Mouse (Mus musculus) embryonic facial prominence, embryonic 10.5 days (tissue): Measurements from ENCODE around the gene Psenen. TPM values are rescaled to one million over a fixed set of nuclear protein-coding genes. Genes with fewer than 3 reads are reported as not detected.
A peak's percentile ranks its signal among the peaks of the same experiment; 100 is the strongest.

Experiments
- DNase-seq: peaks from one replicate; pipeline ENCODE4 v3.0.0-alpha.2; 2017; ENCODE audit warnings: low spot score
- H3K27ac ChIP-seq: fragments of 300-500 bp; sonication (generic); replicated peaks from 2 replicates; pipeline ENCODE4 v1.5.1; 2016; ENCODE audit warnings: mild to moderate bottlenecking
- H3K27me3 ChIP-seq: fragments of 300-500 bp; sonication (generic); replicated peaks from 2 replicates; pipeline ENCODE4 v1.6.1; 2016; ENCODE audit warnings: low read depth, mild to moderate bottlenecking; ENCODE audit not compliant: poor library complexity, severe bottlenecking
- H3K36me3 ChIP-seq: fragments of 300-500 bp; sonication (generic); replicated peaks from 2 replicates; pipeline ENCODE4 v1.6.1; 2016; ENCODE audit warnings: mild to moderate bottlenecking, moderate library complexity
- H3K4me1 ChIP-seq: fragments of 300-500 bp; sonication (generic); 2 replicates; pipeline ENCODE4 v1.6.1; 2016
- H3K4me3 ChIP-seq: fragments of 300-500 bp; sonication (generic); 2 replicates; pipeline ENCODE4 v1.5.1; 2016; ENCODE audit warnings: mild to moderate bottlenecking, moderate library complexity
- H3K9me3 ChIP-seq: fragments of 300-500 bp; sonication (generic); 2 replicates; pipeline ENCODE4 v1.6.1; 2016; ENCODE audit warnings: mild to moderate bottlenecking
- WGBS: fragments of 180-500 bp; shearing (Covaris S2); methylation state at CpG from one replicate; pipeline ENCODE4 v1.1.7; 2016; 5-methylcytosine and 5-hydroxymethylcytosine counted together
- polyA plus RNA-seq: library from polyadenylated mRNA; unstranded; fragments of >200 nt; fragmentation: Nextera tagmentation; extraction: Ambion mirVana; gene quantifications from 2 replicates; pipeline ENCODE4 v1.2.1, GENCODE M21; 2016

Gene Psenen
- polyA plus RNA-seq, result 112 and 118 TPM in 2 replicates

DNA sequence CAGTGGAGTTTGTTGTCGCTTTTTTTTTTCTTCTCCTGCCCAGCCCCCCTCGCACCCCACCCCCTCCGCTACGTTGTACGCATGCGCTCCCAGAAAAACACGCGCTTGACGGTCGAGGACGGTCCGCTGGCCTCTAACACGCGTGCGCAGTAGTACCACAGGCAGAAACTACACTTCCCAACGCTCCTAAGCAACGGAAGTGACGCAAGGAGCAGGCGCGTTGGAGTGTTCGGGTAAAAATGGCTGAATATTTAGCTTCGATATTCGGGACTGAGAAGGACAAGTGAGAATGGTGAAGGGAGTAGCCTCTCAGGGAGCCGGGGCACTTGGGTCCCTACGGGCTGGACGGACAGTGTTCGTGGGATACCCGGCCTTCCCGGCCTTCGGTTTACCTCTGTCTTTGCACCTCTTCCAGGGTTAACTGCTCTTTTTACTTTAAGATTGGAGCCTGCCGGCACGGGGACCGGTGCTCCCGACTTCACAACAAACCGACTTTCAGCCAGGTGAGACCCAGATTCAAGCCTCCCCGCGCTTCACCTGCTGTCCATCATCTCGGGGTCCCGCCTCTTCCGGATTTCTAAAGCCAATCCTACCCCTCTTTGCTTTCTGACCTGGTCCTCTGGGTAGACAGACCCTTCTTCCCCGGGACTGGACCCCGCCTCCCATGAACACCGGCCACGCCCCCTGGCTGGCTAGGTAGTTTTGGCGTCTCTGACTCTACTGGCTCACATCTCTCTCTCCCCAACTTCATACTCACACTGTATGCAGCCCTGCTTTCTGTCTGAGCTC, at the start of gene Psenen, which contains the start of the genes U2af1l4 and Gm49396:
Gene Psenen (minus strand): TSS at position 511 of the 789 bp plus-strand sequence.
Gene U2af1l4 (plus strand): TSS at position 185 of the 789 bp plus-strand sequence.
Gene Gm49396 (plus strand): TSS at position 228 of the 789 bp plus-strand sequence.
- peak within 1 kb of the TSS; percentile 93 for H3K27ac ChIP-seq
- H3K9me3 ChIP-seq, result no peaks in the 10 kb centered on the region
- peaks cover 33% of the 10 kb centered on the region for H3K4me1 ChIP-seq
- H3K36me3 ChIP-seq, result peaks cover 43% of the 10 kb centered on the region
- peak; percentile 97 for DNase-seq
- no peaks in the 10 kb centered on the region for H3K27me3 ChIP-seq
- H3K4me3 ChIP-seq, result peak within 1 kb of the TSS; percentile 84
- under 1% methylated on average over 45 of the region's 45 CpGs for WGBS

DNA sequence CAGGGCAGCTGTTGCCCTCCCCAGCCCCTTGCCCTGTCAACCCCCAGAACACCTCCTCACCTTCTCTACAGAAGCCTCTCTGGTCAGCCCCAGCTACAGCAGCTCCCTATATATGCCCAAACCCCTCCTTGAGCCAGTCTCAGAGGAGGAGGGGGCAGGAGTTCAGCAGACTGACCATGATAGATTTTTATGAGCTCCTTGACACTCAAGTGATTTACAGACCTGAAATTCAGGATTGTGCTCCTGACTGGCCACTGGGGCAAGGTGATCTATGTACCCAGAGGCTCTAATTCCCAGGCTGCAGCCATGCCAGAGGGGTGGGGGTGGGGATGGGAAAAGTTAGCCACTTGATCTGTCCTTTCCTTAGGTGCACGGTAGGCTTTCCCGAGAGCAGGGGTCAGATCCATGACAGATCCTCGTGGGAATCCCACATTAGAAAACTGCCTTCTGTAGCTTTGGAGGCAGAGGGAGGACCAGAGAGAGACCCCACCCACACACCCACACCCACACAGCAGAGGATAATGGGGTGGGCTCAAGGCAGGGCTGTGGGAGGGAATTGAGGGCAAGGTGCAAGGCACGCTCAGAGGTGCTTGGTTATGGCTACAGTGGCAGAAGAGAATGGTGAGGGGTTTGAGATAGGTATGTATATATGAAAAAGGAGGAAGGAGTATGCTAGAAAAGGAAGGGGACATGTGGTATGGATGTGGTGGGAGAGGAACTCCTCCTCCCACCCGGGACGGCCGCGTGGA, 49.4 kb upstream of the Psenen start, which contains the start of gene Upk1a:
Gene Upk1a (minus strand): TSS at position 194 of the 749 bp plus-strand sequence.
- H3K9me3 ChIP-seq, result 0 out of 2 replicates have a peak, but pooled peaks cover 2% of the 10 kb centered on the region
- H3K27ac ChIP-seq, result no peak within 1 kb of the TSS
- 0 out of 2 replicates have a peak, but pooled peaks cover 5% of the 10 kb centered on the region for H3K4me1 ChIP-seq
- WGBS, result 79% methylated on average over 8 of the region's 8 CpGs
- no peak for DNase-seq
- H3K4me3 ChIP-seq, result no peak within 1 kb of the TSS
- H3K36me3 ChIP-seq, result peaks cover 32% of the 10 kb centered on the region
- no peaks in the 10 kb centered on the region for H3K27me3 ChIP-seq

DNA sequence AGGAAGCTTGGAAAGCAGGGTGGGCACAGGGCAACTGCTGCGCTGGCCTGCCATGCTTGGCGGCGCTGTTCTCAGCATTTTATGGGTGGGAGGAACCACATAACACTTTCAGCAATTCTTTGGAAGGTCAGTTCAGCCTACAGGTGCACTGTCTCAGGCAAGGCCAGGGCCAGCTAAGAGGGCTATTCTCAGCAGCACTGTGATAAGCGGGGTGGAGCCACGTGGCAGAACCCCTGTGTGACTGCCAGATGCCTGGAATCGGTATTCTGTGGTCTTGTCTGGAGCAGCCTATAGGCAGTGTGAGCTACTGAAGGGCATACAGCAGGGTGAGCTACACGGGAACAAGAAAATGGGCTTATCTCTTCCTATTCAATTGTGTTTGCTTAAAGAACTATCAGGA, 46.6 kb upstream of the Psenen start:
- H3K27me3 ChIP-seq, result no peaks in the 10 kb centered on the region
- H3K36me3 ChIP-seq, result peaks cover 4% of the 10 kb centered on the region
- H3K4me1 ChIP-seq, result 0 out of 2 replicates have a peak, but pooled peaks cover 5% of the 10 kb centered on the region
- no peak for DNase-seq
- no peak overlapping the region for H3K4me3 ChIP-seq
- H3K9me3 ChIP-seq, result no peaks in the 10 kb centered on the region
- no peak overlapping the region for H3K27ac ChIP-seq
- WGBS, result 58% methylated on average over 7 of the region's 7 CpGs

DNA sequence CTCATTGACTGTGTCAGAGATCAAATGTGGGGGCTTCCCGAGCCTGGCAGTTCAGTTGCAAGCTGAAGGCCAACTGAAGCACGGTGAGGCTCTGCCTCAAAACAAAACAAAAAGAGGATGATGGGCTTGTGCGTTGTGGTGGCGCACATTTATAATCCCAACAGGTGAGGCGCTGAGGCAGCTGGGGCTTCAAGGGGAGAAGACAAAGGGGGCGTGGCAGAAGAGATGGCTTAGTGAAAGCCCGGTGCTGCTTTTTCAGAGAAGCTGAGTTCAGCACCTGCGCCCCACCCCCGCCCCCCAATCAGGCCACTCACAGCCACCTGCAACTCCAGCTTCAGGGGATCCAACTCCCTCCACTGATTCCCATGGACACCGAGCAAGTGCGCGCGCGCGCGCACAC, 45.0 kb upstream of the Psenen start:
- Histone ChIP-seq H3K27ac (no peak overlapping the region), H3K4me3 (no peak overlapping the region; the same call in 1 of the 2 replicates), H3K27me3 (no peaks in the 10 kb centered on the region), H3K36me3 (no peaks in the 10 kb centered on the region), H3K9me3 (no peaks in the 10 kb centered on the region), H3K4me1 (0 out of 2 replicates have a peak, but pooled peaks cover 7% of the 10 kb centered on the region)
- WGBS, result 46% methylated on average over 16 of the region's 16 CpGs
- DNase-seq, result peak; percentile 13

DNA sequence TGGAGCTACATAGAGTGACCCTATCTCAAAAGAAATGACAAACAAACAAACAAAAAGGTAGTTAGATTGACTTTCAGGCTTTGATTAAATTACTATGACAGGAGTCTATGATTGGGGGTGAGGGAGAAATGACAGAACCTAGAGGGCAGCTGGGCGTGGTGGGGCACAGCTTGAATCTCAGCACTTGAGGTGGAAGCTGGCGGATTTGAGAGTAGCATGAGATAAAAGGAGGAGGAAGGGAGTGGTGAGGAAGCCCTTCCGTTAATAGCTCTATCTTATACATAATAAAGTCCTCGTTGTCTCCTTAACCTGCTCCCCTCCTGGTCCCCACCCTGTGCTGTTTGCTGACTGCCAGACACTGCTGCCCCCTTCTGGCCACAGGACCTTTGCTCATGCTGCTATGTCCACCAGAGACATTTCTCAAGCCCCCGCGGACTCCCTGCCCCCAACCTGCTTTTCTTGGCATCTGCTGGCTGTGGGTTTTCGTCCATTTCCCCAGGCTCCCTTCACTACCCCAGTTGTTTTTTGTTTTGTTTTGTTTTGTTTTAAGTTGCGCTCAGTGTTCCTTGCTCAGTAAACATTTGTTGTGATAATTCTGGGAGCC, 44.4 kb upstream of the Psenen start:
- H3K9me3 ChIP-seq, result no peaks in the 10 kb centered on the region
- no peaks in the 10 kb centered on the region for H3K27me3 ChIP-seq
- DNase-seq, result peak; percentile 71
- no peak overlapping the region; the same call in 1 of the 2 replicates for H3K4me3 ChIP-seq
- 33% methylated on average over 8 of the region's 8 CpGs for WGBS
- no peaks in the 10 kb centered on the region for H3K36me3 ChIP-seq
- no peak overlapping the region for H3K27ac ChIP-seq
- peaks cover 14% of the 10 kb centered on the region for H3K4me1 ChIP-seq

DNA sequence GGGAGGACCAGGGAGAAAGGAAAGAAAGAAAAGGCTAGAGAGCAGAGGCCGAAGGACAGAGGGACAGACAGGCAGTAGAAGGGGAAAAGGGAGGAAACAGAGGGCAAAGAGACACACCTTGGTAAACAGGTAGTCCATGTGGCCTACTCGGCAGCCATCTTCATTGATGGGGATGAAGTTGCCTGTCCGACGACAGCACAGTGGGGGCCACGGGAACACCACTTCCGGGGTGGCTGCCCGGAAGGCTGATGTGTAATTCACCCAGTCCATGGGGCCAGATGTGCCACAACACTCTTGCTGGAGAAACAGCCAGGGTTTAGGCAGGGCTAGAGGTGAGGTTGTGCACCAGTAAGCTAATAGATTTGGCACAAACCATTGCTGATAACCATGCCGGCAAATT, 41.5 kb upstream of the Psenen start:
- 0 out of 2 replicates have a peak overlapping the region, but pooled peaks have one; percentile 8 for H3K27ac ChIP-seq
- no peak for DNase-seq
- no peaks in the 10 kb centered on the region for H3K36me3 ChIP-seq
- H3K9me3 ChIP-seq, result no peaks in the 10 kb centered on the region
- WGBS, result 90% methylated on average over 8 of the region's 8 CpGs
- peaks cover 20% of the 10 kb centered on the region for H3K4me1 ChIP-seq
- H3K27me3 ChIP-seq, result no peaks in the 10 kb centered on the region
- no peak overlapping the region for H3K4me3 ChIP-seq

DNA sequence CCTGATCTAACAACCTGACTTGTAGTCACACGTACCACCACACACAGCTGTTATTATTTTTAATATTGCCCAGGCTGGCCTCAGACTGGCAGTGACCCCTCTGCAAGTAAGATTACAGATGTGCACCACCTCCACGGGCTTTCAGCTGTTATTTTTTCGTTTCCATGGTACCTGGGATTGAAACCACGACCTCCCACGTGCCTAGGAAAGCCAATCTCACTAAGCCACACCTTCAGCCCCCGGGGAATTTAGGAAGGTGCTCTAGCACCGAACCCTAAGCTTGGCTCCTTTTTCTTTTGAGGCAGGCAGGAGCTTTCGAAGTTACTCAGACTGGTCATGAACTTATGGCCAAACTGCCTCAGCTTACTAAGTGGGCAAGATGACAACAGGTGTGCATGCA, 41.0 kb upstream of the Psenen start:
- Histone ChIP-seq H3K4me3 (no peak overlapping the region), H3K9me3 (no peaks in the 10 kb centered on the region), H3K27me3 (no peaks in the 10 kb centered on the region), H3K36me3 (no peaks in the 10 kb centered on the region), H3K27ac (0 out of 2 replicates have a peak overlapping the region, but pooled peaks have one; percentile 8), H3K4me1 (peaks cover 23% of the 10 kb centered on the region)
- no peak for DNase-seq
- 54% methylated on average over 8 of the region's 8 CpGs for WGBS

DNA sequence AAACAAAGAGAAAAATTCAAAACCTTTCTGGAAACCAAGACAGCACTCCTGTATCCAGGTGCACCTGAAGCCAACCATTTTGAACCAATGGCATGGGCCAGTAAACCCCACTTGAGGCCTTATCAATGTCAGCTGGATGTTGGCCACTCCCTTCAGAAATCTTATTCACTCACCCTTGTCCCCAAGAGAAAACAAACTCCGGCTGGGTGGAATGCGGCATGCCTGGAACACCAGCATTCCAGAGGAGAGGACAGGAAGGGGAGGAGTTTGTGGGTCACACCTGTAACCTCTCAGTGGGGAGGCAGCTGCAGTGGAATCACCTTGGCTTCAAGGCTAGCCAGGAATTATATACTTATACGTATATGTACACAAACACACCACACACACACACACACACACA, 39.2 kb upstream of the Psenen start:
- Histone ChIP-seq H3K27ac (no peak overlapping the region; the same call in 1 of the 2 replicates), H3K9me3 (no peaks in the 10 kb centered on the region), H3K27me3 (no peaks in the 10 kb centered on the region), H3K4me1 (peaks cover 18% of the 10 kb centered on the region), H3K4me3 (no peak overlapping the region), H3K36me3 (no peaks in the 10 kb centered on the region)
- WGBS, result 42% methylated on average over 3 of the region's 3 CpGs
- peak; percentile 62 for DNase-seq

DNA sequence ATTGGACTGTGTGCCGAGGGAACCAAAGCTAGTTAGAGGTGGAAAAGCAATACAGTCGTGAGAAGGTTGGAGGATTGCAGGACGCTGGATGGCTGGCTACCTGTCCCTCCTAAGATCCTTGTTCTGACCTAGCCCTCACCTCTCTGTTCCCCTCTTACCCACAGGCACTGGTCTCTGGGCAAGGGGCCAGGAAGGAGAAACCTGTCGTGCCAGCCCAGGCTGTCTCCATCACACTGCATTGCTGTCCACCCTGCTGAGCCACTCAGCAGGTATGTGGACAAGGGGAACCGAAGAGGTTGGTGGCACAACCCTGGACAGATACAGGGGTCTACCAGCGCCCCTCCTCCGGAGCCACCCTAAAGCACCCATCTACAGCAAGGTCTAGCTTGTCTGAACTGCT, 37.2 kb upstream of the Psenen start:
- WGBS, result 78% methylated on average over 7 of the region's 7 CpGs
- H3K4me3 ChIP-seq, result peak overlapping the region; percentile 8; the same call in 1 of the 2 replicates
- H3K27me3 ChIP-seq, result no peaks in the 10 kb centered on the region
- no peak for DNase-seq
- H3K36me3 ChIP-seq, result no peaks in the 10 kb centered on the region
- peaks cover 18% of the 10 kb centered on the region for H3K4me1 ChIP-seq
- no peaks in the 10 kb centered on the region for H3K9me3 ChIP-seq
- H3K27ac ChIP-seq, result no peak overlapping the region

DNA sequence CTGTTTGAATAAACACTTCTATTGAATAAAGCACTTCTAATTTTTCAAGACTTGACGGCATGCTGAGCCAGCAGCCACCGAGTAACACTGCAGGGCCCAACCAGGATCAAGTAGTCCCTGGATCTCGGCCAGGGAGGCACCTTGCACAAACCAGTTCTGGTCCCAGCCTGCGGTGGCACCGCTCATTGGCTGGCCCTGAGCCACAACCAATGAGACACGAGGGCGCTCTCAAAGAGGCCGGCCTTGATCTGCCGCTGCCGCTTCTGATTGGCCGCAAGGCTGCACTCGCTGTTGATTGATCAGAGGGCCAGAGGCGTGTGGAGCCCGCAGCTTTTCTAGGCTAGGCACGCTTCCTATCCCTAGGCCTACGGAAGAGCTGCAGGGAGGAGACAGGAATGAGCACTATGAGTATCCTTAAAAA, 36.5 kb upstream of the Psenen start:
- H3K4me3 ChIP-seq, result peak overlapping the region; percentile 25; the same call in 1 of the 2 replicates

DNA sequence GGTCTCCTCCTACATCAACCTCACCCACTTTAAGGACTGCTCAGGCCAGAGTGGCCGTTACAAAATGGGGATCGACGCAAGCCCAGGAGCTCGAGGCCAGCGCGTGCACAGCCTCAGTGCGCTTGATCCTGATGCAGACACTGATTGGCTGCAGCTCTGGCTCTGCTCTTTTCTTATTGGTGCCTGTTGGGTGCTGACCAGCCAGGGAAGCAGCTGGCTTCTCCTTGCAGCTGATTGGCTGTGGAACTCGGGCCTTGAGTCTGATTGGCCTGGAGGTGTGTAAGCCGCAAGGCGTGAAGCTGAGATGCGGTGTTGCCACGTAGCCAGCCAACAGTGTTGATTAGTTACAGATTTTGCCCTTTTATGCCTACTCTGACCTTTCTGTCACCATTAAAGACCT, 35.4 kb upstream of the Psenen start, which contains the start of gene Zbtb32:
Gene Zbtb32 (minus strand): TSS at position 124 of the 400 bp plus-strand sequence.
- Histone ChIP-seq H3K4me1 (peaks cover 18% of the 10 kb centered on the region), H3K36me3 (no peaks in the 10 kb centered on the region), H3K27ac (no peak within 1 kb of the TSS), H3K4me3 (peak within 1 kb of the TSS; percentile 25; the same call in 1 of the 2 replicates), H3K27me3 (no peaks in the 10 kb centered on the region), H3K9me3 (no peaks in the 10 kb centered on the region)
- 92% methylated on average over 12 of the region's 12 CpGs for WGBS
- no peak for DNase-seq

More for the DNA sequence above, 36.5 kb upstream of the Psenen start:
- Histone ChIP-seq H3K27me3 (no peaks in the 10 kb centered on the region), H3K4me1 (peaks cover 18% of the 10 kb centered on the region), H3K36me3 (no peaks in the 10 kb centered on the region), H3K27ac (no peak overlapping the region), H3K9me3 (no peaks in the 10 kb centered on the region)
- 2% methylated on average over 16 of the region's 16 CpGs for WGBS
- DNase-seq, result peak; percentile 85

DNA sequence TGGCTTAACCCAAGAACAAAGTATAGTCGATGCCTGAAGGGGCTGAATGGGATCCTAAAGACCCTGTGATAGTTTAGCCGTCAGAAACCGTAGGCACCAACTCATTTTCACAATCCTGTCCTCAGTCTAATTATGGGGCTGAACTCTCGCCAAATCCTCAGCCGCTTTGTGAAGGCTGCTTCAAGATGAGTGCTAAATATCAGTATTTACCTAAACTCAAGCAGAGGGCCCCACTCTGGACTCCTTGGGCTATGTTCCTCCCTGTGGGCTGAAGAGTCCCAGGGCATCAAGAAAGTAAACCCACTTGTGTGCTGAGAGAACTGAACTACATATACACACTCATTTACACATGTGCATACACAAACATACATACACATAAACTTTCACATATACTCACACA, 33.4 kb upstream of the Psenen start:
- no peaks in the 10 kb centered on the region for H3K9me3 ChIP-seq
- H3K4me3 ChIP-seq, result no peak overlapping the region
- WGBS, result 77% methylated on average over 5 of the region's 5 CpGs
- no peaks in the 10 kb centered on the region for H3K36me3 ChIP-seq
- H3K27me3 ChIP-seq, result no peaks in the 10 kb centered on the region
- H3K4me1 ChIP-seq, result peaks cover 4% of the 10 kb centered on the region; the same call in 1 of the 2 replicates
- DNase-seq, result no peak
- H3K27ac ChIP-seq, result no peak overlapping the region
